Mouse (Mus musculus) CH12.LX (cell line): ENCODE measurements at regions not wholly inside any gene's neighbourhood (a gene's known extent, or its start where the extent isn't known, plus 50 kb on each side); places are given as distances from the start of the nearest gene placed in this dataset.

Source experiments
- DNase-seq: peaks from one replicate; pipeline ENCODE4 v3.0.0-alpha.2; 2013; ENCODE audit errors: extremely low read depth
- H3K27ac ChIP-seq: 2 replicates; pipeline ENCODE4 v1.5.1; 2012; ENCODE audit warnings: low read depth, mild to moderate bottlenecking, control low read depth, moderate library complexity; ENCODE audit not compliant: insufficient read depth
- H3K27me3 ChIP-seq: replicated peaks from 2 replicates; pipeline ENCODE3; 2012; ENCODE audit warnings: inconsistent platforms
- H3K36me3 ChIP-seq, 2 experiments: replicated peaks in 1 of 2; 2 replicates each; pipeline versions ENCODE3 to v1.6.1; 2012; ENCODE audit warnings: inconsistent platforms in 1 of 2, low read length in 1 of 2, mild to moderate bottlenecking in 1 of 2, mixed read lengths in 1 of 2, moderate library complexity in 1 of 2; ENCODE audit not compliant: control insufficient read depth in 1 of 2, insufficient read depth in 1 of 2
- H3K4me1 ChIP-seq, 2 experiments: 2 replicates each; pipeline ENCODE4 v1.6.1; 2012; ENCODE audit warnings: inconsistent platforms in 1 of 2, moderate library complexity in 1 of 2; ENCODE audit not compliant: insufficient read depth in 2 of 2, control insufficient read depth in 1 of 2
- H3K4me2 ChIP-seq: 2 replicates; pipeline ENCODE4 v1.6.1; 2012; ENCODE audit warnings: low read depth, mild to moderate bottlenecking, control low read depth; ENCODE audit not compliant: poor library complexity, insufficient read depth, severe bottlenecking
- H3K4me3 ChIP-seq, 3 experiments: fragments of 150-350 bp in 1 of 3; sonication (generic) in 1 of 3; replicated peaks in 1 of 3; 2 replicates each; pipeline versions ENCODE3 to v1.5.1; 2011 to 2012; ENCODE audit warnings: low read depth in 2 of 3, low read length in 2 of 3, mild to moderate bottlenecking in 2 of 3, moderate library complexity in 2 of 3, control low read depth in 1 of 3, improper control_type of control experiment in 1 of 3, inconsistent platforms in 1 of 3, mixed read lengths in 1 of 3; ENCODE audit not compliant: poor library complexity in 1 of 3
- H3K79me2 ChIP-seq: replicated peaks from 2 replicates; pipeline ENCODE4 v1.6.1; 2012; ENCODE audit warnings: mild to moderate bottlenecking, moderate library complexity; ENCODE audit not compliant: control insufficient read depth, poor library complexity, insufficient read depth, severe bottlenecking; ENCODE audit errors: extremely low read depth
- H3K9ac ChIP-seq: 2 replicates; pipeline ENCODE4 v1.6.1; 2012; ENCODE audit warnings: low read depth, mild to moderate bottlenecking, control low read depth, moderate library complexity; ENCODE audit not compliant: insufficient read depth
- H3K9me3 ChIP-seq: replicated peaks from 2 replicates; pipeline ENCODE3; 2012; ENCODE audit warnings: low read length, inconsistent platforms, mixed read lengths
- E2F4 ChIP-seq: IDR thresholded peaks from 2 replicates; pipeline ENCODE4 v1.6.1; 2011; ENCODE audit warnings: low read depth, low read length, improper control_type of control experiment; ENCODE audit not compliant: insufficient replicate concordance
- IRF4 ChIP-seq: IDR thresholded peaks from 2 replicates; pipeline ENCODE4 v1.6.1; 2014; ENCODE audit warnings: low read depth, mild to moderate bottlenecking, inconsistent platforms, low read length, improper control_type of control experiment
- JUND ChIP-seq: conservative IDR thresholded peaks from 2 replicates; pipeline ENCODE4 v1.6.1; 2011; ENCODE audit warnings: low read depth, low read length, improper control_type of control experiment
- MAZ ChIP-seq: IDR thresholded peaks from 2 replicates; pipeline ENCODE4 v1.6.1; 2012; ENCODE audit warnings: low read depth, mild to moderate bottlenecking, inconsistent platforms, low read length, improper control_type of control experiment, moderate library complexity
- MXI1 ChIP-seq: IDR thresholded peaks from 2 replicates; pipeline ENCODE4 v1.6.1; 2011; ENCODE audit warnings: mild to moderate bottlenecking, low read depth, low read length, improper control_type of control experiment
- NRF1 ChIP-seq: IDR thresholded peaks from 2 replicates; pipeline ENCODE4 v1.6.1; 2014; ENCODE audit warnings: low read depth, mild to moderate bottlenecking, inconsistent platforms, low read length, improper control_type of control experiment, moderate library complexity
- POLR2A ChIP-seq: IDR thresholded peaks from 2 replicates; pipeline ENCODE4 v1.6.1; 2011; ENCODE audit warnings: low read depth, mild to moderate bottlenecking, improper control_type of control experiment, low read length
- POLR2AphosphoS2 ChIP-seq: IDR thresholded peaks from 2 replicates; pipeline ENCODE4 v1.6.1; 2011; ENCODE audit warnings: low read depth, low read length, improper control_type of control experiment
- RAD21 ChIP-seq: IDR thresholded peaks from 2 replicates; pipeline ENCODE4 v1.6.1; 2011; ENCODE audit warnings: low read depth, mild to moderate bottlenecking, low read length, improper control_type of control experiment, moderate library complexity
- RCOR1 ChIP-seq: conservative IDR thresholded peaks from 2 replicates; pipeline ENCODE4 v1.6.1; 2012; ENCODE audit warnings: low read depth, mild to moderate bottlenecking, inconsistent platforms, low read length, improper control_type of control experiment
- SMC3 ChIP-seq: IDR thresholded peaks from 2 replicates; pipeline ENCODE4 v1.6.1; 2011; ENCODE audit warnings: low read depth, low read length, improper control_type of control experiment
- TBP ChIP-seq: conservative IDR thresholded peaks from 2 replicates; pipeline ENCODE4 v1.6.1; 2011; ENCODE audit warnings: low read depth, low read length, improper control_type of control experiment
- USF1 ChIP-seq: IDR thresholded peaks from 2 replicates; pipeline ENCODE4 v1.6.1; 2014; ENCODE audit warnings: low read depth, mild to moderate bottlenecking, inconsistent platforms, low read length, improper control_type of control experiment
- ZC3H11A ChIP-seq: IDR thresholded peaks from 2 replicates; pipeline ENCODE4 v1.6.1; 2012; ENCODE audit warnings: low read depth, mild to moderate bottlenecking, inconsistent platforms, low read length, improper control_type of control experiment
- dilution Hi-C: fragments of 300-500 bp; cut with MboI; formaldehyde crosslinking; loops from 2 replicates; pipeline ENCODE4 v1.14.3; 2020; ENCODE audit warnings: low sequenced_read_pairs; ENCODE audit not compliant: extremely low pct_unique_long_range_greater_than_20kb, extremely low pct_ligation_motif_present
- in situ Hi-C: fragments of 300-500 bp; cut with MboI; formaldehyde crosslinking; loops from 3 replicates; pipeline ENCODE4 v1.14.3; 2019; ENCODE audit warnings: low sequenced_read_pairs, low pct_ligation_motif_present, low pct_unique_long_range_greater_than_20kb, mixed read lengths

DNA sequence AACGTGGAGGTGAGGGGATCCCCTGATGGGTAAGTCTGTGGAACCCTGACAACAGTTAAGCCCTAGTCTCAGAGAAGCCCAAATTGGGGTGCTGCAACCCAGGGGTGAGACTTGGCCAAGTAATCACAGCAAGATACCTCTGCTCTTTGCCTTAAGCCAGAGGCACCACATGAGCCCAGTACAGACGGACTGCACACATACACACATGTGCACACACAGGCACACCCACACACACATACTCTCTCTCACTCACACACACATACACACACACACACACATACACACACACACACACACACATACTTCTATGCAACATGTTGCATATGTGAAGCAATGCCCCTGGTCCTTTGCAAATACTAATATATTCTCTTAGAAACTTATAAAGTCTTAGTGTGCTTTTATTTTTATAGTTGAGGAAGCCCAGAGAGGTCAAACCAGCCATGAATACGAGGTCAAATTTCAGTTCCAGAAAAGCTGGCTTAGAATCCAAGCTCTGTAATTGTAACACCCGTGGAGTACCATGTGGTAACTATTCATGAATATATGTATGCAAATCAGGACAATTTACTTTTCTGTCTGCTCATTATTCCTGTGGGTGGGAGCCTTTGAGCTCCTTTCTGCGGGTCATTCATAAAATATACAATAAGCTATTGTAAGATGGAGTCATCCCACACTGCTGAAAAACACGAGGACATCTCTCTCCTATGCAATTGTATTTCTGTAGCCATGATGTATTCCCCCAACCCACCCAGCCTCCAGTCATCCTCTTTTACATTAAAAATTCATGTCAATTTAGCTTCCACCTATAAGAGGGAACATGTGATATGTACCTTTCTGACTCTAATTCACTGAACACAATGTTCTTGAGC lies 189.2 kb upstream of the Ipo5 start:
- no peaks in the 10 kb centered on the region for H3K9me3 ChIP-seq
- in situ Hi-C loops (no loop called here), dilution Hi-C loops (no loop called here)
- no peak for TF ChIP-seq JUND
- TF ChIP-seq RAD21, result no peak
- TF ChIP-seq E2F4, result no peak
- no peak for TF ChIP-seq ZC3H11A
- TF ChIP-seq USF1, result no peak
- no peak for TF ChIP-seq MAZ
- TF ChIP-seq MXI1, result no peak
- no peak for TF ChIP-seq POLR2AphosphoS2
- TF ChIP-seq NRF1, result no peak
- TF ChIP-seq POLR2A, result no peak
- no peak for TF ChIP-seq SMC3
- TF ChIP-seq TBP, result no peak
- no peak for DNase-seq
- no peaks in the 10 kb centered on the region for H3K79me2 ChIP-seq
- H3K4me2 ChIP-seq, result no peak overlapping the region
- H3K4me1 ChIP-seq, result no peaks in the 10 kb centered on the region
- no peaks in the 10 kb centered on the region for H3K36me3 ChIP-seq
- H3K9ac ChIP-seq, result no peak overlapping the region
- H3K27ac ChIP-seq, result no peak overlapping the region
- no peak overlapping the region for H3K4me3 ChIP-seq
- H3K27me3 ChIP-seq, result no peaks in the 10 kb centered on the region

DNA sequence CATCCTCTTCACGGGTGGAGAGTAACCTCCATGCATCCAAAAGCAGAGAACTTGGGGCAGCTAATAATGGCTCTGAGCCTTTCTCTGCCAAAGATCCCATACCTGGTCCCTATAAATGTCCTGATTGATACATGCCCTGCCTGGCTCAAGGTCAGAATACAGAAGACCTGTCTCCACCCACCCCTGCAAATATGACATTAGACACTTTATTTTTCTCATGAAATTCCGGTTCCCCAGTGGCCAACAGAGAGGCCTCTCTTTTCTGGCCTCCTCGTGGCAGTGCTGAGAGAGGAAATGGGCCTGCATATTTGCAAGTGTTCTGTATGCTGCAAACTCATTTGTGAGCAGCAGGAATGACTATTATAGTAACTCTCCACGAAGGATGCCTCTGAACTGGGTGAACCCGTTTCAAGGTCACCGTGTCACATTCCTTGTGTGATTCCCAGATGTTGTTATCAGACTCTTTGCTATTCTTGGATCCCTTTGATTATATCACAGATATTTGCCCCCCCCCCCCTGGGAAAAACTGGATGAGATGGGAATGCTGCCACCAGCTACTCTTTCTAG lies 188.4 kb upstream of the Ipo5 start:
- dilution Hi-C loops, result no loop called here
- no peak for TF ChIP-seq IRF4
- no peak for TF ChIP-seq RCOR1
- in situ Hi-C loops, result no loop called here

More for the DNA sequence above, 188.4 kb upstream of the Ipo5 start:
- Histone ChIP-seq H3K9ac (no peak overlapping the region), H3K9me3 (no peaks in the 10 kb centered on the region), H3K4me1 (no peaks in the 10 kb centered on the region; a peak in 1 of 4 replicates), H3K4me3 (no peak overlapping the region), H3K27ac (no peak overlapping the region), H3K79me2 (no peaks in the 10 kb centered on the region), H3K36me3 (no peaks in the 10 kb centered on the region), H3K4me2 (no peak overlapping the region), H3K27me3 (no peaks in the 10 kb centered on the region)
- no peak for DNase-seq
